8 mouse cellular contexts compared by ENCODE assay signal in genomic region chr7:54835911-54836352, GRCm38 (mm10). TPM values are rescaled to one million over a fixed set of nuclear protein-coding genes. Genes with fewer than 3 reads are reported as not detected.
DNase-seq lines count a peak whose midpoint lies in the region; ATAC-seq lines count a peak whose summit lies in the region.

No protein-coding gene starts in this region.

- peak; percentile 81 for DNase-seq in heart, adult 11 months
- no peak for DNase-seq in heart, adult 8-10 months (ENCODE audit: low spot score)
- DNase-seq in ES-CJ7 (ENCODE audit: low read depth, low spot score), result peak; percentile 10
- no peak for DNase-seq in ovary, postnatal 10 days (ENCODE audit: low spot score)
- DNase-seq in gastrocnemius, postnatal 4 days (ENCODE audit: low spot score in 2 of 2), result no peak

- no peaks in the 10 kb centered on the region for H3K9me3 ChIP-seq in forebrain, embryonic 15.5 days
- no peaks in the 10 kb centered on the region for H3K9me3 ChIP-seq in limb, embryonic 13.5 days
- H3K9me3 ChIP-seq in stomach, embryonic 15.5 days, result no peaks in the 10 kb centered on the region

- no peaks in the 10 kb centered on the region for H3K36me3 ChIP-seq in forebrain, embryonic 15.5 days
- no peaks in the 10 kb centered on the region for H3K36me3 ChIP-seq in limb, embryonic 13.5 days
- no peaks in the 10 kb centered on the region for H3K36me3 ChIP-seq in stomach, embryonic 15.5 days

- peak overlapping the region; percentile 65 for H3K9ac ChIP-seq in forebrain, embryonic 15.5 days (replicated peaks)
- peak overlapping the region; percentile 57 for H3K9ac ChIP-seq in limb, embryonic 13.5 days
- H3K9ac ChIP-seq in stomach, embryonic 15.5 days, result no peak overlapping the region

- H3K4me2 ChIP-seq in forebrain, embryonic 15.5 days (replicated peaks), result peak overlapping the region; percentile 70
- H3K4me2 ChIP-seq in limb, embryonic 13.5 days (replicated peaks), result peak overlapping the region; percentile 73
- H3K4me2 ChIP-seq in stomach, embryonic 15.5 days, result peak overlapping the region; percentile 78

- H3K4me3 ChIP-seq in forebrain, embryonic 15.5 days, result peak overlapping the region; percentile 48
- peak overlapping the region; percentile 47 for H3K4me3 ChIP-seq in limb, embryonic 13.5 days
- H3K4me3 ChIP-seq in stomach, embryonic 15.5 days (replicated peaks), result peak overlapping the region; percentile 40

- 3% methylated on average over 13 of the region's 13 CpGs for WGBS in forebrain, embryonic 15.5 days
- 2% methylated on average over 13 of the region's 13 CpGs for WGBS in limb, embryonic 13.5 days
- WGBS in stomach, embryonic 15.5 days, result 7% methylated on average over 13 of the region's 13 CpGs

- no peaks in the 10 kb centered on the region for H3K27me3 ChIP-seq in forebrain, embryonic 15.5 days
- peaks cover 22% of the 10 kb centered on the region for H3K27me3 ChIP-seq in limb, embryonic 13.5 days
- H3K27me3 ChIP-seq in stomach, embryonic 15.5 days (replicated peaks), result no peaks in the 10 kb centered on the region

- peak overlapping the region; percentile 31 for H3K27ac ChIP-seq in forebrain, embryonic 15.5 days (replicated peaks)
- no peak overlapping the region for H3K27ac ChIP-seq in limb, embryonic 13.5 days
- H3K27ac ChIP-seq in stomach, embryonic 15.5 days, result no peak overlapping the region

- peaks cover 5% of the 10 kb centered on the region for H3K4me1 ChIP-seq in forebrain, embryonic 15.5 days
- peaks cover 4% of the 10 kb centered on the region; the same call in 1 of the 2 replicates for H3K4me1 ChIP-seq in limb, embryonic 13.5 days
- H3K4me1 ChIP-seq in stomach, embryonic 15.5 days, result peaks cover 4% of the 10 kb centered on the region; the same call in 1 of the 2 replicates

- ATAC-seq in forebrain, embryonic 15.5 days (replicated peaks), result peak; percentile 76
- ATAC-seq in limb, embryonic 13.5 days (ENCODE audit: low FRiP score, low read depth), result peak; percentile 28; the same call in 1 of the 2 replicates
- ATAC-seq in stomach, embryonic 15.5 days (ENCODE audit: insufficient read depth, low FRiP score, low read depth), result no peak

RNA-seq across cellular contexts. Expression of gene Luzp2, which starts 0.6 kb away (rescaled TPM):
- under 1 TPM; 0.05 to 0.16 (median 0.12) TPM for total RNA-seq in heart, adult 8-10 months (2022)
- 20.0 and 26.2 TPM in 2 replicates for polyA plus RNA-seq in forebrain, embryonic 15.5 days (2015; fragmentation: Nextera tagmentation; extraction: Ambion mirVana)
- polyA plus RNA-seq in limb, embryonic 13.5 days (2015; fragmentation: Nextera tagmentation; extraction: Ambion mirVana), result 1.5 and 2.0 TPM in 2 replicates
- 0.95 and 1.5 TPM in 2 replicates for polyA plus RNA-seq in stomach, embryonic 15.5 days (2015; fragmentation: Nextera tagmentation; extraction: Ambion mirVana)
- 1 to 10 TPM in 1 of 2 experiments, under 1 TPM in 1; 0.80 to 1.4 TPM for total RNA-seq in gastrocnemius, postnatal 4 days (2021)

Comparison
In these comparisons a context has a peak if more than half of its experiments do, and no peak if none do; other contexts are left out.
1. DNase-seq: peak in heart, adult 11 months (single experiment) and ES-CJ7 (single experiment); none in heart, adult 8-10 months (single experiment), ovary, postnatal 10 days (single experiment) and gastrocnemius, postnatal 4 days (0 of 2).
2. Peak in every context shown above with its lines, with median percentiles within 50 percentile points of each other: H3K4me2 ChIP-seq and H3K4me3 ChIP-seq.